Mouse (Mus musculus): ENCODE measurements around the gene Ahnak. TPM values are rescaled to one million over a fixed set of nuclear protein-coding genes. Genes with fewer than 3 reads are reported as not detected.
A peak's percentile ranks its signal among the peaks of the same experiment; 100 is the strongest.

The Ahnak gene
- total and polyA plus RNA-seq, 3 experiments, result 23.0 to 348 (median 299) TPM

DNA sequence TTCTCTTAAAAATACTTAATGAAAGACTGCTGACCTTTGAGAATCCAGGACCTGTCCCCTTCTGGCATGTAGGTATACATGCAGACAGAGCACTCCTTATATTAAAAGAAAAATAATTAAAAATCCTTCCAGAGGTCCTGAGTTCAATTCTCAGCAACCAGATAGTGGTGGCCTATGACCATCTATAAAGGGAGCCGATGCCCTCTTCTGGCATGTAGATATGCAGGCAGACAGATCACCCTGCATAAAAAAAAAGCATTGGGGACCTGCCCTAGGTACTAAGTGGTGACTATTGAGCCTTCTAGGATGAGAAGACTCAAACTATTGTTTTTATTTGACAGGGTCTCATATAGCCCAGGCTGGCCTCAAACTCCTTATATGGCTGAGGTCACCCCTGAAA lies 119.5 kb downstream of the Ahnak start:
- H3K9ac ChIP-seq (ENCODE audit: low read depth, low read length), result no peak overlapping the region
- DNase-seq, result no peak
- WGBS, result 73% methylated on average over 1 of the region's 1 CpGs
- intact Hi-C loops (cut with DNase I), result loop anchor here (10.0 kb wide), 1 partner anchor 394 kb away; no protein-coding TSS in a partner anchor
- no peak overlapping the region for H3K27ac ChIP-seq
- H3K79me2 ChIP-seq (replicated peaks; ENCODE audit: control insufficient read depth, insufficient read depth, low read length), result no peaks in the 10 kb centered on the region
- TF ChIP-seq CTCF (IDR thresholded peaks at IDR 0.05) (peak; percentile 33), POLR2A (IDR thresholded peaks at IDR 0.05; ENCODE audit: insufficient read depth, low read depth, low read length) (no peak), EP300 (IDR thresholded peaks at IDR 0.05; ENCODE audit: insufficient read depth, low read depth, low read length) (no peak)
- no peaks in the 10 kb centered on the region for H3K27me3 ChIP-seq (ENCODE audit: control insufficient read depth, insufficient read depth, low read length)
- H3K36me3 ChIP-seq (ENCODE audit: control insufficient read depth, insufficient read depth, low read length), result no peaks in the 10 kb centered on the region
- peaks cover 8% of the 10 kb centered on the region for H3K4me1 ChIP-seq (ENCODE audit: control insufficient read depth, insufficient read depth, low read length)
- no peak overlapping the region for H3K4me3 ChIP-seq

DNA sequence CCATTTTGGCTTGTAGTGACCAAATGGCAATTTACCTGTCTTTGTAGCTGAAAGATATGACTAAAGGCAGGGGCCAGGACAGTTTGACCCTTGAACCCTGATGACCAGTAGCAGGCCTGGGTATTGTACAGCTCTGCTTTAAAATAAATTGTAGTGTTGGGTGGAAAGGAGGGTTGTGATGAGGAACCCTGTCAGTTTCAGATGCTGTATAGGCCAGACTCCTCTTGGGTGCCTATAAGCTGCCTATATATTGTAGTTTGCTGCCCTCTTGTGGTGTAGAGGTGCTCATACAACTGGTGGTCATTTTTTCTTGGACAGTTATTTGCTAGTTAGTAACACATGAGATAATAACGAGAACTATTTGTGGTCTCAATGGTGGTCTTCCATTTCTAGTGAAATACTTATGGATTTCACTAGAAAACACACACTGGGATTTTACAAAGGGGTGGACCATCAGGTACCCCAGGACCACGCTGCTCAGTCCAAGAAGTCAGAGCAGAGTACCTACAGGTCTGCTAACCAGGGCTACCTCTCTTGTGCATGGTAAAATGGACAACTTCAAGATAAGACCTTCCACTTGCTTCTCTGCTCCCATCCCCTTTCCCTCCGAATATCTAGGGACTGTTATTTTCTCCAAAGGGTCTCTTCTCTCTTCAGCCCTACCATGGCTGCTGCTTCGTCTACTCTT lies 121.2 kb downstream of the Ahnak start:
- Histone ChIP-seq H3K27me3 (ENCODE audit: control insufficient read depth, insufficient read depth, low read length) (no peaks in the 10 kb centered on the region), H3K4me1 (ENCODE audit: control insufficient read depth, insufficient read depth, low read length) (peaks cover 8% of the 10 kb centered on the region), H3K4me3 (no peak overlapping the region), H3K79me2 (replicated peaks; ENCODE audit: control insufficient read depth, insufficient read depth, low read length) (no peaks in the 10 kb centered on the region), H3K27ac (no peak overlapping the region), H3K36me3 (ENCODE audit: control insufficient read depth, insufficient read depth, low read length) (no peaks in the 10 kb centered on the region), H3K9ac (ENCODE audit: low read depth, low read length) (no peak overlapping the region)
- peak; percentile 91 for TF ChIP-seq CTCF (IDR thresholded peaks at IDR 0.05)
- TF ChIP-seq EP300 (IDR thresholded peaks at IDR 0.05; ENCODE audit: insufficient read depth, low read depth, low read length), result no peak
- WGBS, result 50% methylated on average over 4 of the region's 4 CpGs
- intact Hi-C loops (cut with DNase I), result loop anchor here (1.0 to 2.0 kb wide), 4 partner anchors 28 to 266 kb away; no protein-coding TSS in a partner anchor
- peak; percentile 35 to 37 for DNase-seq

DNA sequence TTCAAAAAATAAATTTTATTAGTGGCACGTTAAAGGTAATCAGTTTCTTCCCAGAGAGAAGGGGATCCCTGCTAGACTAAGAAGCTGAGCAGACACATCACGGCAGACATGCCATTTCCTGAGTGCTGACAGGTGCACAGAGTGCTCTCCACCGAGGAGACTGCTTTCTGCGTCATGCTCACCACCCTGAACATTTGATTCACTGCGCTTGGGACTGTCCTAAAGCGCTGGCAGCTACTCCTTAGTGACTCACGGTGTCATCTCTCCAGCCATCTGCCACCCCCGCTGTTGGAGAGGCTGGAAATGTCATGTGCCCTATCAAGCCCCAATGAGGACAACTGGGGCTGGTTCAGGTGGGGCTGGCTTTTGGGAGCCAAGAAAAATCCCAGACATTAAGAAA lies 123.0 kb downstream of the Ahnak start:
- TF ChIP-seq POLR2A (IDR thresholded peaks at IDR 0.05; ENCODE audit: insufficient read depth, low read depth, low read length), result no peak
- no peak for TF ChIP-seq EP300 (IDR thresholded peaks at IDR 0.05; ENCODE audit: insufficient read depth, low read depth, low read length)
- no peak for TF ChIP-seq CTCF (IDR thresholded peaks at IDR 0.05)
- no peak for DNase-seq
- Histone ChIP-seq H3K27ac (no peak overlapping the region), H3K36me3 (ENCODE audit: control insufficient read depth, insufficient read depth, low read length) (no peaks in the 10 kb centered on the region), H3K9ac (ENCODE audit: low read depth, low read length) (no peak overlapping the region), H3K4me1 (ENCODE audit: control insufficient read depth, insufficient read depth, low read length) (no peaks in the 10 kb centered on the region), H3K4me3 (no peak overlapping the region), H3K27me3 (ENCODE audit: control insufficient read depth, insufficient read depth, low read length) (no peaks in the 10 kb centered on the region), H3K79me2 (replicated peaks; ENCODE audit: control insufficient read depth, insufficient read depth, low read length) (no peaks in the 10 kb centered on the region)
- WGBS, result 49% methylated on average over 8 of the region's 8 CpGs
- intact Hi-C loops (cut with DNase I), result no loop called here

DNA sequence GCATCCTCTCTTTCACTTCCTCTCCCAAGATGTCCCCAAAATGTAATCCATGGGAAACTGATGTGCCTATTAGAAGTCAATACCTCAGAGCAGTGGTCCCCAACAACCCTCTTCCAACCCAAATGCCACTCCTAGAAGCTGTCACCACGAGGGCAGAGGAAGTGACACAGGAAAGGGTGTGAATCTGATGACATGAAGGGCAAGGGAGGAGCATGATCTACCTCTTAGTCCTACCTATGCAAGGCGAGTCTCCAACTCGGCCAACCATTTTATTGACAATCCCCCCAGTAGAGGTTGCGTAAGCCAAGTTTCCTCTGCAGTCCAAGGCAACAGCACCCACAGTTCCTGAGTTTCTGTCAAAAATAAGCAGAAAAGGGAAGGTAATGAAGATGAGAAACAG lies 127.2 kb downstream of the Ahnak start:
- no peak overlapping the region for H3K9ac ChIP-seq (ENCODE audit: low read depth, low read length)
- DNase-seq, result no peak
- H3K27ac ChIP-seq, result no peak overlapping the region
- intact Hi-C loops (cut with DNase I), result no loop called here
- no peak overlapping the region for H3K4me3 ChIP-seq
- H3K27me3 ChIP-seq (ENCODE audit: control insufficient read depth, insufficient read depth, low read length), result no peaks in the 10 kb centered on the region
- TF ChIP-seq POLR2A (IDR thresholded peaks at IDR 0.05; ENCODE audit: insufficient read depth, low read depth, low read length), result no peak
- TF ChIP-seq CTCF (IDR thresholded peaks at IDR 0.05), result no peak
- no peak for TF ChIP-seq EP300 (IDR thresholded peaks at IDR 0.05; ENCODE audit: insufficient read depth, low read depth, low read length)
- no peaks in the 10 kb centered on the region for H3K4me1 ChIP-seq (ENCODE audit: control insufficient read depth, insufficient read depth, low read length)
- WGBS, result 71% methylated on average over 4 of the region's 4 CpGs
- no peaks in the 10 kb centered on the region; the same call in 1 of the 2 replicates for H3K36me3 ChIP-seq (ENCODE audit: control insufficient read depth, insufficient read depth, low read length)
- H3K79me2 ChIP-seq (replicated peaks; ENCODE audit: control insufficient read depth, insufficient read depth, low read length), result no peaks in the 10 kb centered on the region

DNA sequence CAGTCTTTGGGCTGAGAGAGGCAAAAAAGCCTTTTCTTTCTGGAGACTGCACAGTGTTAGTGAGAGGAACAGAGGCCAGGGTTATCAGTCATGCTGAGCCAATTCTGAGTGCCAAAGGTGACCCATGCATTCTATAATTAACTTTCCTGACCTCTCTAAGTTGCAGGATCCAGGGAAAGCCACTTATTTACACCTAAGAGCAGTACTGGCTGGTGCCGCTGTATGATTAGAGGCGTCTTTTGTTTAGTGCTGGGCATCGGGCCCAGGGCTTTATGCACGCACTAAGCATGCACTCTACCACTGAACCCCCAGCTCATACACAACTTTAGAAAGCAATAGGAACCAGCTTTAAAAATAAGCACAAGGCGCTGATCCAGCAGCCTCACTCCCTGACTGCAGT lies 128.2 kb downstream of the Ahnak start:
- no peaks in the 10 kb centered on the region for H3K79me2 ChIP-seq (replicated peaks; ENCODE audit: control insufficient read depth, insufficient read depth, low read length)
- TF ChIP-seq CTCF (IDR thresholded peaks at IDR 0.05) (peak; percentile 23; the same call in 1 of the 2 replicates), EP300 (IDR thresholded peaks at IDR 0.05; ENCODE audit: insufficient read depth, low read depth, low read length) (no peak), POLR2A (IDR thresholded peaks at IDR 0.05; ENCODE audit: insufficient read depth, low read depth, low read length) (no peak)
- H3K4me1 ChIP-seq (ENCODE audit: control insufficient read depth, insufficient read depth, low read length), result no peaks in the 10 kb centered on the region
- no peaks in the 10 kb centered on the region for H3K27me3 ChIP-seq (ENCODE audit: control insufficient read depth, insufficient read depth, low read length)
- WGBS, result 61% methylated on average over 5 of the region's 5 CpGs
- H3K9ac ChIP-seq (ENCODE audit: low read depth, low read length), result no peak overlapping the region
- peak overlapping the region; percentile 64 for H3K27ac ChIP-seq
- peak in 1 of 2 experiments; percentile 30 for DNase-seq
- H3K4me3 ChIP-seq, result no peak overlapping the region
- H3K36me3 ChIP-seq (ENCODE audit: control insufficient read depth, insufficient read depth, low read length), result no peaks in the 10 kb centered on the region; the same call in 1 of the 2 replicates
- intact Hi-C loops (cut with DNase I), result no loop called here

DNA sequence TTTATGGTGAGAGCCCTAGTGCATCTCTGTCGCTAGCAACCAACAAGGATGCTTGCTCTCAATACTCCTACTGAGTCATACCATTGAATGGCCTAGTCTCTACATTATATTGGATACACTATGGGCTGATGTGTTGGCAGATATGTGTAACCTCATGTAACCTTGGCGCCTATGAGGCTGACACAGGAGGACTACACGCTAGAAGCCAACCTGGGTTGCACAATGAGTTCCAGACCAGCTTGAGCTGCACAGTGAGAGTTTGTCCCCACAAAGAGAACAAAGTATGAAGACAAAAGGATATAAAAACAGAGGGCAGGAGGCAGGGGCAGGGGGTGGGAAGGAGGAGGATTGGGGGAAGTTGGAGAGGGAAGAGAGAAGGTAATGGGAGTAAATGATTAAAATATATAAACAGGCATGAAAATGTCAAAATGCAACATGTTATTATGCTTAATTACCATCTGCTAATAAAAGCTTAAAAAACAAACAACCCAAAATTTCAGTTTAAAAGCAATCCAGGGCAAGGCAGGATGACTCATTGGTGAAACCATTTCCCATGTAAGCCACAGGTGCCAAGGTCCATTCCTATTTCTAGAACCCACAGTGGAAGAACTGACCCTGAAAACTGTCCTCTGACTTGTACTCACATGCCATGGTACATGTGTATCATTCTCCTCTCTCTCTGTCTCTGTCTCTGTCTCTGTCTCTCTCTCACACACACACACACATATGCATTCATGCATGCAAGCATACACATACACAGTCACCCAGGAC lies 130.8 kb downstream of the Ahnak start:
- intact Hi-C loops (cut with DNase I), result no loop called here
- 90% methylated on average over 3 of the region's 3 CpGs for WGBS
- no peak for DNase-seq

More for the DNA sequence above, 130.8 kb downstream of the Ahnak start:
- H3K27me3 ChIP-seq (ENCODE audit: control insufficient read depth, insufficient read depth, low read length), result no peaks in the 10 kb centered on the region
- no peaks in the 10 kb centered on the region for H3K79me2 ChIP-seq (replicated peaks; ENCODE audit: control insufficient read depth, insufficient read depth, low read length)
- TF ChIP-seq CTCF (IDR thresholded peaks at IDR 0.05), result no peak
- TF ChIP-seq EP300 (IDR thresholded peaks at IDR 0.05; ENCODE audit: insufficient read depth, low read depth, low read length), result no peak
- no peak for TF ChIP-seq POLR2A (IDR thresholded peaks at IDR 0.05; ENCODE audit: insufficient read depth, low read depth, low read length)
- H3K4me3 ChIP-seq, result no peak overlapping the region
- H3K4me1 ChIP-seq (ENCODE audit: control insufficient read depth, insufficient read depth, low read length), result no peaks in the 10 kb centered on the region
- no peak overlapping the region for H3K9ac ChIP-seq (ENCODE audit: low read depth, low read length)
- no peak overlapping the region for H3K27ac ChIP-seq
- H3K36me3 ChIP-seq (ENCODE audit: control insufficient read depth, insufficient read depth, low read length), result no peaks in the 10 kb centered on the region; the same call in 1 of the 2 replicates

Measured in heart, adult 2 months (tissue).